Mouse (Mus musculus) thymus, postnatal 14 days (tissue): ENCODE data around the gene Itk.
A peak's percentile ranks its signal among the peaks of the same experiment; 100 is the strongest.
"Not testable (repeated sequence)": the region's sequence is repeated elsewhere in the genome, so short reads cannot be mapped to it uniquely, and the experiment has no call there.

Experiments
- DNase-seq: peaks from one replicate; pipeline ENCODE4 v3.0.0; 2021

The Itk gene

GRCm38 (mm10) chr11:46389336-46390117 is at the start of gene Itk:
Gene Itk, minus strand, starts transcription at chr11:46389515.
- peak; percentile 84 for DNase-seq

GRCm38 (mm10) chr11:46437459-46438000 is 48.2 kb upstream of the Itk start:
- peak; percentile 45 for DNase-seq

- DNase-seq: peak; percentile 95
Measured at GRCm38 (mm10) chr11:46436760-46437458, 47.6 kb upstream of the Itk start, which contains the start of gene Med7. Gene Med7, plus strand, starts transcription at chr11:46436925.

- no peak for DNase-seq
Measured at GRCm38 (mm10) chr11:46435363-46435762, 46.0 kb upstream of the Itk start.

- peak; percentile 91 for DNase-seq
Measured at GRCm38 (mm10) chr11:46431129-46431528, 41.8 kb upstream of the Itk start.

GRCm38 (mm10) chr11:46430123-46430522 is 40.8 kb upstream of the Itk start:
- DNase-seq: no peak

- not testable (repeated sequence) for DNase-seq
Measured at GRCm38 (mm10) chr11:46428131-46428530, 38.8 kb upstream of the Itk start.

- peak; percentile 72 for DNase-seq
Measured at GRCm38 (mm10) chr11:46421086-46421888, 32.0 kb upstream of the Itk start.

GRCm38 (mm10) chr11:46418860-46419259 is 29.5 kb upstream of the Itk start:
- no peak for DNase-seq

GRCm38 (mm10) chr11:46418438-46418837 is 29.1 kb upstream of the Itk start:
- DNase-seq: no peak

GRCm38 (mm10) chr11:46410018-46410563 is 20.8 kb upstream of the Itk start:
- DNase-seq: no peak

GRCm38 (mm10) chr11:46406721-46407120 is 17.4 kb upstream of the Itk start:
- DNase-seq: no peak

- peak; percentile 70 for DNase-seq
Measured at GRCm38 (mm10) chr11:46404986-46405385, 15.7 kb upstream of the Itk start.

GRCm38 (mm10) chr11:46401555-46401954 is 12.2 kb upstream of the Itk start:
- no peak for DNase-seq

GRCm38 (mm10) chr11:46398933-46399383 is 9.6 kb upstream of the Itk start:
- DNase-seq: peak; percentile 61

GRCm38 (mm10) chr11:46398473-46398872 is 9.2 kb upstream of the Itk start:
- no peak for DNase-seq

- no peak for DNase-seq
Measured at GRCm38 (mm10) chr11:46397900-46398299, 8.6 kb upstream of the Itk start.

GRCm38 (mm10) chr11:46396860-46397179 is 7.5 kb upstream of the Itk start:
- no peak for DNase-seq

GRCm38 (mm10) chr11:46396167-46396859 is 7.0 kb upstream of the Itk start, which contains the start of gene Fam71b:
Gene Fam71b, plus strand, starts transcription at chr11:46396559.
- peak; percentile 74 for DNase-seq

GRCm38 (mm10) chr11:46395698-46396097 is 6.4 kb upstream of the Itk start:
- DNase-seq: peak; percentile 77

- DNase-seq: no peak
Measured at GRCm38 (mm10) chr11:46395088-46395487, 5.8 kb upstream of the Itk start.

GRCm38 (mm10) chr11:46393413-46393812 is 4.1 kb upstream of the Itk start:
- DNase-seq: no peak
